Mouse (Mus musculus): ENCODE results near the gene Frk.

DNA sequence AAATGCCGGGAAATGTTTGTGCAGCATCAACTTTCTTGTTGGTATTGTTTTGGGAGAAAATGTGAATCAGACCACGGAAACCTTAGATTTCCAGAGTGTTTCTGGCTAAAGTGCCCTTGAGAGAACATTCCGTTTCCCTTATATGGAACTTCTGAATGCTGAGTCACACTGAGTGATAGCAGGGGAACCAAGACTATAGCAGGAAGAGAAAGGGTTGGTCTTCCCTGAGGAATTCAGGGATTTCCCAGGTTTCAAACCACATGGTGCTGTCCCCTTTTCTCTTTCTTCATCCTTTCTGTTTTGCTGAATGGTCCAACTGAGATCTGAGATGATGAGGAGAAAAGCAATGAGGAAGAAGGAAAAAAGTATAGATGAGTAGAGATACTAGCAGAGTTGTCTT, 135.3 kb downstream of the Frk start:
- no peak for TF ChIP-seq CTCF (conservative IDR thresholded peaks at IDR 0.05; ENCODE audit: low read length)
- TF ChIP-seq POU5F1 (IDR thresholded peaks at IDR 0.05; ENCODE audit: borderline replicate concordance, low read length), result no peak

Measured in E14TG2a.4 (cell line).